In genomic region chr6:122659567-122659966, GRCm38 (mm10) we compare ENCODE assay signal across 11 mouse cellular contexts. TPM values are rescaled to one million over a fixed set of nuclear protein-coding genes. Genes with fewer than 3 reads are reported as not detected.
A peak's percentile ranks its signal among the peaks of the same experiment; 100 is the strongest.
DNase-seq lines count a peak whose midpoint lies in the region; ATAC-seq lines count a peak whose summit lies in the region.
"Had no signal": no experiment of that assay in that cellular context is flagged by ENCODE, and none has a peak within 500 bp of the region (broad histone marks: within the 10 kb centered on the region; RNA-seq: fewer than 3 reads in every experiment).

No protein-coding gene starts in this region.

- H3K9ac ChIP-seq in hindbrain, embryonic 14.5 days, result no peak overlapping the region
- no peak overlapping the region for H3K9ac ChIP-seq in hindbrain, embryonic 16.5 days (ENCODE audit: low read depth, low read length)
- no peak overlapping the region for H3K9ac ChIP-seq in intestine, embryonic 16.5 days (ENCODE audit: low read depth, low read length)
- H3K9ac ChIP-seq: heart, embryonic 12.5 days; midbrain, embryonic 13.5 days had no signal

- H3K4me3 ChIP-seq in hindbrain, embryonic 14.5 days (replicated peaks; ENCODE audit: low read length), result no peak overlapping the region
- no peak overlapping the region for H3K4me3 ChIP-seq in hindbrain, embryonic 16.5 days (ENCODE audit: low read length)
- H3K4me3 ChIP-seq in intestine, embryonic 16.5 days (ENCODE audit: low read length), result no peak overlapping the region
- H3K4me3 ChIP-seq: heart, embryonic 12.5 days; midbrain, embryonic 13.5 days had no signal

- no peak overlapping the region for H3K27ac ChIP-seq in hindbrain, embryonic 14.5 days
- H3K27ac ChIP-seq in hindbrain, embryonic 16.5 days (ENCODE audit: low read depth, low read length), result no peak overlapping the region
- no peak overlapping the region for H3K27ac ChIP-seq in intestine, embryonic 16.5 days (ENCODE audit: low read length)
- H3K27ac ChIP-seq: midbrain, embryonic 13.5 days had no signal

- H3K4me2 ChIP-seq in hindbrain, embryonic 14.5 days (replicated peaks), result no peak overlapping the region
- no peak overlapping the region for H3K4me2 ChIP-seq in hindbrain, embryonic 16.5 days (ENCODE audit: low read length)
- H3K4me2 ChIP-seq in intestine, embryonic 16.5 days (ENCODE audit: low read depth, low read length), result no peak overlapping the region
- H3K4me2 ChIP-seq: heart, embryonic 12.5 days; midbrain, embryonic 13.5 days had no signal

- no peaks in the 10 kb centered on the region for H3K4me1 ChIP-seq in hindbrain, embryonic 14.5 days (replicated peaks; ENCODE audit: control insufficient read depth, insufficient read depth, low read length)
- H3K4me1 ChIP-seq in hindbrain, embryonic 16.5 days (ENCODE audit: control insufficient read depth, insufficient read depth, low read depth, low read length), result no peaks in the 10 kb centered on the region
- peaks cover 9% of the 10 kb centered on the region; the same call in 1 of the 2 replicates for H3K4me1 ChIP-seq in intestine, embryonic 16.5 days (ENCODE audit: control insufficient read depth, insufficient read depth, low read length)

- DNase-seq in hindbrain, embryonic 14.5 days (ENCODE audit: low spot score), result peak; percentile 56
- peak; percentile 59 for DNase-seq in 416B (ENCODE audit: low read depth)
- peak; percentile 67 for DNase-seq in R1 (ENCODE audit: low read depth, low spot score)
- peak; percentile 52 for DNase-seq in hindlimb bud, embryonic 11.5 days (ENCODE audit: extremely low spot score, low read depth, low spot score)
- DNase-seq in layer of hippocampus, adult 11-12 months (ENCODE audit: low spot score), result no peak
- no peak for DNase-seq in right cerebral cortex, postnatal 4 days

- no peaks in the 10 kb centered on the region for H3K36me3 ChIP-seq in hindbrain, embryonic 14.5 days (replicated peaks; ENCODE audit: control insufficient read depth, insufficient read depth)
- H3K36me3 ChIP-seq in hindbrain, embryonic 16.5 days (ENCODE audit: control insufficient read depth, insufficient read depth, low read length), result no peaks in the 10 kb centered on the region
- no peaks in the 10 kb centered on the region for H3K36me3 ChIP-seq in intestine, embryonic 16.5 days (ENCODE audit: control insufficient read depth, insufficient read depth, low read length)
- H3K36me3 ChIP-seq: heart, embryonic 12.5 days; midbrain, embryonic 13.5 days had no signal

- H3K27me3 ChIP-seq in hindbrain, embryonic 14.5 days (ENCODE audit: control insufficient read depth, insufficient read depth, low read length), result peaks cover 9% of the 10 kb centered on the region; the same call in 1 of the 2 replicates
- peaks cover 4% of the 10 kb centered on the region; the same call in 1 of the 2 replicates for H3K27me3 ChIP-seq in hindbrain, embryonic 16.5 days (replicated peaks; ENCODE audit: control insufficient read depth, insufficient read depth, low read length)
- no peaks in the 10 kb centered on the region for H3K27me3 ChIP-seq in intestine, embryonic 16.5 days (replicated peaks; ENCODE audit: control insufficient read depth, insufficient read depth, low read length)

- no peak for ATAC-seq in hindbrain, embryonic 14.5 days (ENCODE audit: low FRiP score)
- ATAC-seq in hindbrain, embryonic 16.5 days, result no peak
- ATAC-seq in intestine, embryonic 16.5 days, result no peak

- no peaks in the 10 kb centered on the region for H3K9me3 ChIP-seq in hindbrain, embryonic 14.5 days (ENCODE audit: control insufficient read depth, low read length)
- no peaks in the 10 kb centered on the region for H3K9me3 ChIP-seq in hindbrain, embryonic 16.5 days (ENCODE audit: control insufficient read depth, low read length)
- H3K9me3 ChIP-seq in intestine, embryonic 16.5 days (ENCODE audit: control insufficient read depth, low read length), result no peaks in the 10 kb centered on the region
- H3K9me3 ChIP-seq: heart, embryonic 12.5 days; midbrain, embryonic 13.5 days had no signal

- WGBS in hindbrain, embryonic 14.5 days, result 24% methylated on average over 7 of the region's 7 CpGs
- WGBS in hindbrain, embryonic 16.5 days, result 22% methylated on average over 7 of the region's 7 CpGs
- 19% methylated on average over 7 of the region's 7 CpGs for WGBS in intestine, embryonic 16.5 days

RNA-seq across cellular contexts. Expression of gene Dppa3, which starts 33.4 kb away (rescaled TPM):
- polyA plus RNA-seq in hindbrain, embryonic 14.5 days (2014; fragmentation: Nextera tagmentation; extraction: Ambion mirVana), result not detected in 2 replicates
- not detected in 2 replicates for polyA plus RNA-seq in hindbrain, embryonic 16.5 days (2015; fragmentation: Nextera tagmentation; extraction: Ambion mirVana)
- polyA plus RNA-seq in intestine, embryonic 16.5 days (2015; fragmentation: Nextera tagmentation; extraction: Ambion mirVana), result not detected in 2 replicates
- polyA plus RNA-seq: cortical plate, adult 2 months; heart, embryonic 12.5 days; midbrain, embryonic 13.5 days had no signal

RNA-seq across cellular contexts. Expression of gene Nanog, which starts 47.7 kb away (rescaled TPM):
- 0.09 TPM in 1 of 2 replicates, not detected in the other for polyA plus RNA-seq in hindbrain, embryonic 14.5 days (2014; fragmentation: Nextera tagmentation; extraction: Ambion mirVana)
- polyA plus RNA-seq in hindbrain, embryonic 16.5 days (2015; fragmentation: Nextera tagmentation; extraction: Ambion mirVana), result 0.08 and 0.25 TPM in 2 replicates
- polyA plus RNA-seq in intestine, embryonic 16.5 days (2015; fragmentation: Nextera tagmentation; extraction: Ambion mirVana), result 0.06 and 0.18 TPM in 2 replicates

RNA-seq across cellular contexts. Expression of gene Gdf3, which starts 49.7 kb away (rescaled TPM):
- not detected in 2 replicates for polyA plus RNA-seq in hindbrain, embryonic 14.5 days (2014; fragmentation: Nextera tagmentation; extraction: Ambion mirVana)
- 0.06 TPM in 1 of 2 replicates, not detected in the other for polyA plus RNA-seq in hindbrain, embryonic 16.5 days (2015; fragmentation: Nextera tagmentation; extraction: Ambion mirVana)
- 0.06 and 0.13 TPM in 2 replicates for polyA plus RNA-seq in intestine, embryonic 16.5 days (2015; fragmentation: Nextera tagmentation; extraction: Ambion mirVana)
- polyA plus RNA-seq: cortical plate, adult 2 months had no signal

RNA-seq across cellular contexts. Expression of gene Apobec1, which starts 57.3 kb away (rescaled TPM):
- 1.5 and 1.9 TPM in 2 replicates for polyA plus RNA-seq in hindbrain, embryonic 14.5 days (2014; fragmentation: Nextera tagmentation; extraction: Ambion mirVana)
- polyA plus RNA-seq in hindbrain, embryonic 16.5 days (2015; fragmentation: Nextera tagmentation; extraction: Ambion mirVana), result 1.3 and 2.8 TPM in 2 replicates
- 9.1 and 12.5 TPM in 2 replicates for polyA plus RNA-seq in intestine, embryonic 16.5 days (2015; fragmentation: Nextera tagmentation; extraction: Ambion mirVana)

Comparison
In these comparisons a context has a peak if more than half of its experiments do, and no peak if none do; other contexts are left out.
1. DNase-seq: peak in hindbrain, embryonic 14.5 days (single experiment), 416B (single experiment), R1 (single experiment) and hindlimb bud, embryonic 11.5 days (single experiment); none in layer of hippocampus, adult 11-12 months (single experiment) and right cerebral cortex, postnatal 4 days (single experiment).